Mouse (Mus musculus) lung, postnatal 10 days (tissue): ENCODE results near the gene Wdr43.
"Not testable (repeated sequence)": the region's sequence is repeated elsewhere in the genome, so short reads cannot be mapped to it uniquely, and the experiment has no call there.

ENCODE experiments used
- DNase-seq: peaks from one replicate; pipeline ENCODE4 v3.0.0; 2021

Gene Wdr43

DNA sequence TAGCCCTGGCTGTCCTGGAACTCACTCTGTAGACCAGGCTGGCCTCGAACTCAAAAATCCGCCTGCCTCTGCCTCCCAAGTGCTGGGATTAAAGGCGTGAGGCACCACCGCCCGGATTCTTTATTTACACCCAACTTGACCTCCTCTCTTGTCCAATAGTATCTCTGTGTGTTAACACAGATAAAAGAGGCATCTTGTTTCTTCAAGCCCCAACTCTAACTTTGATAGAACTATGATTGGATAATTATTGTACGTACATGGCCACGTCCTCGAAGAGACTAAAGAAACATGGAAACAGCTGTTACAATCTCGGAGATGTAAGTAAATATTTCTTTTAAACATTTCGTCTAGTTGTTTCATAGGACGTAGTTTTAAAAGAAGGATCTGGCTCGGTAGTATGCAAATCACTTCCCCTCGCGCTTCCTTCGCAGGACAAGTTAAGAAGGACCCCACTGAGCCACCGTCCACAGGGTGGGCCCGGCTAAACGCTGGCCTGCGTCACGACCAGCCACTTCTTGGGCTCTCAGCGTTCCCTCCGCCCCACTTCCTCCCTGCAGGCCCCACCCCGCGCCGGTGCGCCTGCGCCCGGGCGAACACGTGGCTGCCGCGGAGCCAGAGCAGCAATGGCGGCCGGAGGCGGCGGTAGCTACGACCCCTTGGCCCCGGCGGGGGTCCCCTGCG is at the start of gene Wdr43:
Wdr43 (plus strand) TSS at position 258 of the 681 bp plus-strand sequence.
- peak; percentile 98 for DNase-seq

DNA sequence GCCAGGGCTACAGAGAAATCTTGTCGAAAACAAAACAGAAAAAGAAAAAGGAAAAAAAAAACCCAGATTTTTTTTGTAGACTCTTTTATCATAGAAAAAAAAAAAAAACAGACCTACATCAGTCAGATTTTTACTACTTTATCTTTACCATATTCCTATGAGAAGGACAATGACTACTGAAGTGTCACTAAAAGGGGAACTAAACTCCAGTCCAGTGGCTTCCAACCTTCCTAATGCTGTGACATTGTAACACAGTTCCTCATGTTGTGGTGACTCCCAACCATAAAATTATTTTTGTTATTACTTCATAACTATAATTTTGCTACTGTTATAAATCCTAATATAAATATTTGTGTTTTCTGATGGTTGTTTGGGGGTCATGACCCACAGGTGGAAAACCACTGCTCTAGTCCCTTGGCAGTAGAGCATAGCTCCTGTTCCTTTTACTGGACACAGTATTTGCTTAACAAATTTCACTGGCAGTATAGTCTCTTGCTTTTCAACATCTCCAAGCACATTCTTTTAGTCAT is 36.5 kb upstream of the Wdr43 start:
- no peak for DNase-seq

DNA sequence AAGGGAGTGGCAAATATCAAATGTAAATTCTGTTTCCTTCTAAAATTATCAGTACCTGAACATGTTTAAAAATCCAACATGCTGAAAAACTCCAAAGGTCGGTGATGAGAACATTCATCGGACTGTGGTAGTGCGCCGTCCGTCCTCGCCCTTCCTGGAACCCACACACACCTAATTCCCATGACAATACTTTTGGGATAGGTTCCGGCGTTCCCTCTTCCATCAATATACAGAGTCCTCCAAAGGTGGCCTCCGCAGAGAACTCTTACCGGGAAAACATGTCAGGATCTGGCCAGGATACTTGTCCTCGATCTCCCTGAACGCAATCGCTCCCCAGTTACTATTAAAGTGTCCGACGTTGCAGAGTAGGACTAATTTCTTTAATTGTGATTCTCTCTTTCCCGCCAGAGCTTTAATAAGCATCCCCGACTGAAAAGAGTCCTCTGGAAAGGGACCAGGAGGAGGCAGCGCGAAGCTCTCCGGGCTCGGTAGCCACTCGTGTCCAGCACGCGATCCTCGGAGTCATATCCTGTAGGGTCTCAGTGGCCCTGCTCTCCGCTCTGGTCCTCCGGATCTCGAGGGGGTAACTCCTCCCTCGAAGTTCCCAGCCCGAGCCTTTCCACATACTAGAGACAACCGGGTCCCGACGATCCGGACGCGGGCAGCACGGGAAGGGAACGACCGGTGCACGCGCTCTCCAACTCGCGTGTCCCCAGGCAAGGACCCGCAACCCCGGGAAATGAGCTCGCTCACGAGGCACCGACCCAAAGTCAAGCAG is 17.6 kb upstream of the Wdr43 start:
- no peak for DNase-seq

DNA sequence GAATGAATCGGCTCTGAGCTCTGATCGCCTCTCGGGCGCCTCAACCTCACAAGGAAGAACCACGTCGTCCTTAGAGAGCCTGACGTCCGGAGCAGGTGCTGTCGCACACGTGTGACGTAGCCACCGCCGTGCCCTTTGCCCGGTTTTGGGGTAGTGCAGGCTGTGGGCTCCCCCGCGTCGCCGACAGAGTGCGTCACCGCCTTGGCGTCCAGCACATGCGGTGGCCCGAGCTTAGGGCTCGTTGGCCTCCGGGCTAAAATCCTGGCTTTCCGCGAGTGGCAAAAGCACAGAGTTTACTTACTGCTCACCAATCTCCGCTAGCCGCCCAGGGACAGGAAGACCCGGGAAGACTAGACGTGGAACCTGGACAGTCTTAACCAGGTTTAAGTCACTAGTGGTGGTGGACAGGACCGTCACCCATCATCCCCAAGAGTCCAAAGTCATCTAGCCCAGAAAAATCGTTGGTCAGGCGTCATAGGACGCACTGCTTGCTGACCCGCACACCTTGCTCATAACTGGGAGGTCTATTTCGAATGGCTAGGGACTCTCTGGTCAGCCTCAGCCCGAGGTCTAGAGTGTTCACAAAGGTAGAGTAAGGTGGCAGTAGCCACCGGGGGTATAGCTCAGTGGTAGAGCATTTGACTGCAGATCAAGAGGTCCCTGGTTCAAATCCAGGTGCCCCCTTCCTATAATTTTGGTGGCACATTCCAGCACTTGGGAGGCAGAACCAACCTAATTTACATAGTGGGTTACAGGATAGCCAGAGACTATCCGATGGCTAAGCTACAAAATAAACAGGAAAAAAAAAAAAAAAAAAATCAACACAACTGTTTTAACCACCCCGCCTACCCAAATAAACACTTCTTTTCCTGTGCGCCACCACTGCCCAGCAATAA is 16.8 kb upstream of the Wdr43 start:
- DNase-seq = peak; percentile 90

DNA sequence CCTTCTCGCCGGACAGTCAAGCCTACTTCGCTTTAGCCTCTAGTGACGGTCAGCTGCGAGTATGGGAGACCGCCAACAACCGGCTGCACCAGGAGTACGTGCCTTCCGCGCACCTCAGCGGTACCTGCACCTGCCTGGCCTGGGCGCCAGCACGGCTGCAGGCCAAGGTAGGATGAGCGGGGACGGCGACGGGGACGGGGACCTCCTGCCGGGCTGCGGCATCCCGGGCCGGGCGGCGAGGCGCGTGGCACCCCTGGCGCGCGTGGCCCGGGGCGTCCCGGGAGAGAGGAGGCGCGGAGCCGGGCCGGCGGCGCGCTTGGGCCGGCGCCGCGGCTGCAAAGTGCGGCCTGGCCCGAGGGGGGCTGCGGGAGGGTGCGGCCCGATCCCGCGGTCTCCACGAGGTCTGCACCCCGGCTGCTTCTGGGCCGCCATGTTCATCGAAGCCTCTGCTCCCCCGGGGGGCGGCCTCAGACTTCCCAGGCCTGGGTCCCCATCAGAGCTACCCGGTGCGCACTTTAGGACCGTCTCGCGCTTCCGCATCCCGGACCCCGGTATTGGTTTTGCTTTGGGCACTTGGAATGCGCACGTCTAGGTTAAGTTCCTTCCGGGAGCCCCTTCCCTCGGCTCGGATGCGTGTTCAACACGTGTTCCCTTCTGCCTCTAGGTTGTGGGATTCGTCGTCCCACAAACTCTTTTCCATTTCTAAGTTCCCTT is 781 bp downstream of the Wdr43 start:
- DNase-seq = peak; percentile 16

DNA sequence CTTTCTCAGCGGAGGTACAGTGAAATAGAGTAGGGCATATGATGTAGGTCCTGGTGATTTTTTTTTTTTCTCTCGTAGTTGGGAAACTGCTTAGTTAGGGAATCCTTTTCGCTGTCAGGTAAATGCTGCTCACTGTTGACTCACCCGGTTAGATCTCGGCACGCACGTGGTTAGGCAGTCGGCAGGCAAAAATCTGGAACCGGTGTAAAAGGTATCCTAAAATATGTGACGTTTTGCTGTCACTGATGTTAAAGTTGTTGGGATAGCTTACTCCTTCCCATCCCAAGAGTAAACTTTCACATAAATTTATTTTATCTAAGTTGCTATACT is 1.3 kb downstream of the Wdr43 start:
- DNase-seq = no peak

DNA sequence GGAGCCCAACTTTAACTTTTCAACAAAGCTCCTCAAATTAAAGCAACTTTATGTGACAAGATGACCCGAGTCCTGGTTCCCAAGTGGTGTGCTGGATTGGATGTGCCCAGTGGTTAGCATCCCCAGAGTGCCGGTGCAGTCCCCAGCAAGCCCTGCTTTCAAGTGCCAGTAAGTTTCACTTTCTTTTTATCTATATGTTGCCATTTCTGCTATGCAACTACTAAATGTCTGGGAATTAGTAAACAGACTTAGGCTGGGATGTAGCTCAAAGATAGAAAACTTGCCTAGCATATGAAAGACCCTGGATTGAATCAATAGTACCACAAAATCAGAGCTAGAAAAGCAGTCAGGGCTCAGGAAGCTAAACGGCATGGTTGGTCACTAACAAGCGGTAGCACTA is 2.3 kb downstream of the Wdr43 start:
- no peak for DNase-seq

DNA sequence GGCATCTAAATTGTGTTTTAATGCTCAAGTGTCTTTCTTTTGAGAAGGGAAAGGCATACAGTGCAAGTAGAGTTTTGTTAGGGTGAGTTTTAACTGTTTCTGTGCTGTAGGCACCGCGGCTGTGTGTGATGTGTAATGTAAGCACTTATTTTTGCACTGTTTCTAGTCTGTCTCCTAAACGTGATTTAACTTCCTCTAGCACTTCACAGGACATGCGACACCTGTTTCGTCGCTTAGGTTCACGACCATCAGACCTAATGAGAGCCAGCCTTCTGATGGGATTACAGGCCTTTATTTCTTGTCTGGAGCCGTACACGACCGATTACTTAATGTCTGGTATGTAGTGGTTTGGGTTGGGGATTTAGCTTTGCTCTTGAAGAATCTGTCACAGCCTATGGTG is 16.1 kb downstream of the Wdr43 start:
- DNase-seq = no peak

DNA sequence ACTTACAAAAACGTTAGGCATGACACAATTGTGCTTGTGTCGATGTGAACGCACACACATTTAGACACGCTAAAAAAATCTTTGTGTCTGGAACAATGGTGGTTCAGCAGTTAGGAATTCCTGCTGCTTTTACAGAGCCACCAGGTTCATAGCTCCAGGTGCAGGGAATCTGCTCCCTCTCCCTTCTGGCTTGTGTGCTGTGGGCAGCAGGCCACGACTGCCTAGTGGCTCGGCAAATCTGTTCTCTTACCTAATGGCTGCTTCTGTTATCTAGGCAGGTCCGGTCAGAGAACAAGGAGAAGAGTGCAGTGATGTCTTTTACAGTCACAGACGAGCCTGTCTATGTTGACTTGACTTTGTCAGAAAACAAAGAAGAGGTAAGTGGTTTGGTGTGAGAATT is 17.7 kb downstream of the Wdr43 start:
- no peak for DNase-seq

DNA sequence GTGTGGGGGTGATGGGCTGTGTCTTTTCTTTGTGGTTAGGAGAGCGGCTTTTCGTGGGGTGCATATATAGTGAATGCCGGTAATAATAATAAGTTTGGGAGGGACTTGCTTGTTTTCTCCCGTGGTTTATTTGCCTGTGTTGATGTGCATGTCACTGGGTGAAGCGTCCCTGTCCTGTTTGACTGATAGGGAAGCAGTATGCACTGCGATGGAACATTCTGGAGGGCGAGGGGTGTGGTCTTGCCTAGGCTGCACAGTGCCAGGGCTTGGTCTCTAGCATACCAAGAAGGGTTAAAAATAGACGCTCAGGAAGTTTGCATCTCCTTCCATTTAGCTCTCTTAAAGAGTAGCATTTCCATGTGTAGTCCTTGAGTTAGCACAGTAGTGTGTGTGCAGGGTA is 21.1 kb downstream of the Wdr43 start:
- DNase-seq = no peak

DNA sequence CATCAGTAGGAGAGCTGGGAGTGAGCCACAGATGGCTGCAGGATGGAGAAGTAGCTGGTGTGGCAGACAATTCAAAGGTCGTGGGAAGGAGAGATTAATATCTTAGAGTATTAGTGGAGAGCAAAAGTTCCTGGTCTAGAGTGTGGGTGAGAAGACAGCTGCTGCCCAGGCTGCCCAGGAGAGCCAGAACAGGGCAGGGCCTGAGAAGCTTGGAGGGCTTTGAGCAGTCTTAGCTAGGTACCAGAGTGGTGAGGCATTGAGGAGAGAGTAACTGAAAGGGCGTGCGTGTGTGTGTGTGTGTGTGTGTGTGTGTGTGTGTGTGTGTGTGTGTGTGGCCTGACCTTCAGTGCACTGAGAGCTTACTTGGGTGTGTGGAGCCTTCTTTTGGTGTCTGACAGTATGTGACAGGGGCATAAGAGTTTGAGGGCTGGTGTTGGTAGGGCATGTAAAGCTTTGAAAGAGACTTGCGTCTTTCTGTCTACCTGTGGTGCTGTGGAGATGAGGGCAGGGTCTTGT is 22.1 kb downstream of the Wdr43 start:
- DNase-seq = no peak

DNA sequence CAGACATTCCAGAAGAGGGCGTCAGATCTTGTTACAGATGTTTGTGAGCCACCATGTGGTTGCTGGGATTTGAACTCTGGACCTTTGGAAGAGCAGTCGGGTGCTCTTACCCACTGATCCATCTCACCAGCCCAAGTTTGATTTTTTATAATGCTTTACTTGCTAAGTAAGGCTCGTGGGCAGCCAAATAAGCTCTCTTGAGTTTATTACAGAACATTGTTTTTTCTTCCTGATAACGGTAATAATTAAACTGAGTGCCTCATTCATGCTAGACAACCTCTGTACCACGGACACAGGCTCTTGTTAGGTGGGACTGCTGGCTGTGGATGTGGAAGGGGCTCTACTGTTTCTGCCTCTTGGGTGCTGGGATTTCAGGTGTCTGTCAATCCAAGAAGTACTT is 23.4 kb downstream of the Wdr43 start:
- not testable (repeated sequence) for DNase-seq

DNA sequence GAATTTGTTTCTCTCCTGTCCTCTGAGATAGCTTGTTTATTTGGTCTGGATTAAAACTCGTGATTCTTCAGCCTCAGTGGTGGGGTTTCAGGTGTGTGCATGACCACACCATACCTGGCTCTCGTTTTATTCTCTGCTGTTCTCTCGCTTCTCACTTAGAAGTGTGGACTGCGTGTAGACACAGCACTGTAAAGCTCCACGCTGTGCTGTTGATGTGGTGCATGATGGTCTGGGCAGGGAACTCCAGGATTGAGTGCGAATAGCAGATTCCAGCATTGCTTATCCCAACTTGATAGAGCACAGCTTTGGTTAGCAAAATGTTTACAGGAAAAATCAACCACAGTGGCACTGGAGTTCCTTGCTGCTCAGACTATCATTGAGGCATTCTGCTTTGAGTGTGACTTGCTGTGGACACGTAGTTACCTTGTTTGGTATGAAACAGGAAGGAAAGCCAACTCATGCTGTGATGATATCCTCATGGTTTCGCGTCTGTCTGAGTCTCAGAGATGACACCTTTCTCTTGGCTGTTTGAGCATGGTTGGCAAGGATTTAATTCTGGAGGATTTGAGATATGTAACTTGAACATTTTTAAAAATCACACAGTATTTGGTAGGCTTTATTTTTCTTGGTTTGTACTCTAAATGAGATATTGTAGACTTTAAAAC is 24.9 kb downstream of the Wdr43 start:
- no peak for DNase-seq

DNA sequence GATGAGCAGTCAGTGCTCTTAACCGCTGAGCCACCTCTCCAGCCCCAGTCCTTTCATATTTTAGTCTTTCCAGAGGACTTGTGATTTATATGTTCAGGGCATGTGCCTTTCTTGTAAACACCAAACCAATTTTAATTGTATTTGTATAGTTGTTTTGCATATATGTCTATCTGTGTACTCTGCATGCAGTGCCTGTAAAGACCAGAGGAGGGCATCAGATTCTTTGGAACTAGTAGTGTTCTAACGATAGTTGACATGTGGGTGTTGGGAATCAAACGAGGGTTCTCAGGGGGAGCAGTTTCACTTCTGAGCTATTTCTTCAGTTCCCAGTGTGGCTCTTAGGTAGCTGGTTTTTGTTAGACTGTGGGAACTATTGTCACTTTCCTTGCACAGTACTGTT is 26.5 kb downstream of the Wdr43 start:
- DNase-seq = no peak

DNA sequence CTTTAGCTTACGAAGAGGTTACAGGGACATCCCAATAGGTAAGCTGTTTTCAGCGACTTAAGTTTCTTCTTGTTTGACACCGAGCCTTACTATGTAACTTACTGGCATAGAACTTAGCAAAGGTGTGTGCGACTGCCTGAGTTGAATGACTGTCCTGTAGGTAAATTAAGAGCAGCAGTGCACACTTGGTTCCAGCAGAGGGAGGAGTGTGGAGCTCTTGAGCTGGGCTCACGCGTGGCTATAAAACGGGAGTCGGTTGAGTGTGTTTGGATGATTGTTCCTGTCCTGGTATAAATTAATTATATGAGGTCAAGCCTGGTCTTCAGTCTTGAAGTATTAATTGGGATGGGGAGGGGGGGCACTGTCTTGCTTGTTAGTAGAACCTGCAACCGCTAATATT is 34.3 kb downstream of the Wdr43 start:
- DNase-seq = no peak

DNA sequence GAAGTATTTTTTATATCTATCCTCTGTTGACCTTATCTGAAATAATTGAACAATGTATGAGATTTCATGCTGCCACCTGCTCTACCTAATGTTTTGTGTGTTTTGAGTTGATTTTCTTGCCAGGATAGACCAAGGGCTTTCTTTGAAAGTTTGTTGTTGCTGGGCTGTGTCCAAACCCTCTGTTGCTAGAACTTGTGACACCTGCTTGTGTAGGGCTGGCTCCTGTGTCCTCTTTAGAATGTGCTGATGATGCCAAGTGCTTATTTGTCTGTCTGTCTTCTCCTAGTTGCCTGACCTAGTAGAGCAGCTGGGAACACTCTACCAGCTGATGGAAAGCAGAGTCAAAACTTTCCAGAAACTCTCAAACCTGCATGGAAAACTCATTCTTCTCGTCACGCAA is 36.8 kb downstream of the Wdr43 start:
- DNase-seq = no peak

DNA sequence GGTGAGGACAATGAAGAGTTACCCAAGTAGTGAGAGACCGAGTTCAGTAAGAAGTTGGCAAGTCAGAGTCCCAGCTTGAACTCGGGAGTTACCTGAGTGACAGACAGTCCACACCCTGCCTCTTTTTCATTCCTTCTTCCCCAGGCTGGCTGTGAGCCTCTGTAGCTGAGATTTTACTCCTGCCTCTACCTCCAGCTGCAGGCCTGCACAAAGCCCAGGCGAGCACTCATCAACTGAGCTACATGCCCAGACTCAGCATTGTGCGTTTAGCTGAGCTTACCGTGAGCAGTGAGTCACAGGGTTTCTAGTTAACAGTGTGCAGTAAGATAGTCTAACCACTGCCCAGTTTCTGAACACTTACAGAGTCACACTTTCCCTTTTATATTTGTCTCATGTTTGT is 37.2 kb downstream of the Wdr43 start:
- no peak for DNase-seq

DNA sequence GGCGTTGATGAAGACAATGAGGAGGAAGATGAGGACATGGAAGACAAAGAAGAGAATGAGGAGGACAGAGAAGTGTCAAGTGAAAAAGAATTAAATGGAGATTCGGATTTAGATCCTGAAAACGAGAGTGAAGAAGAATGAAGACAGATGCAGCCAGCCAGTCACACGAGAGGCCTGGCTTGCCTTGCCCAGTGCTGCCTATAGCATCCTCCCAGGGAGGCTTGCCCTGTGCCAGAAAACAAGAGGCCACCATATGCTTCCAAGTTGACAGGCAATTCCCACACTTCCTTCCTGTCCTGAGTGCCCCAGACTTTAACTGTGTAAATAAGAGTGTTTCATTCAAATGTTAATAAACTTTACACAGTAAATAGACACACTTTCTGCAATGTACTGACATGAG is 41.8 kb downstream of the Wdr43 start:
- DNase-seq = no peak

DNA sequence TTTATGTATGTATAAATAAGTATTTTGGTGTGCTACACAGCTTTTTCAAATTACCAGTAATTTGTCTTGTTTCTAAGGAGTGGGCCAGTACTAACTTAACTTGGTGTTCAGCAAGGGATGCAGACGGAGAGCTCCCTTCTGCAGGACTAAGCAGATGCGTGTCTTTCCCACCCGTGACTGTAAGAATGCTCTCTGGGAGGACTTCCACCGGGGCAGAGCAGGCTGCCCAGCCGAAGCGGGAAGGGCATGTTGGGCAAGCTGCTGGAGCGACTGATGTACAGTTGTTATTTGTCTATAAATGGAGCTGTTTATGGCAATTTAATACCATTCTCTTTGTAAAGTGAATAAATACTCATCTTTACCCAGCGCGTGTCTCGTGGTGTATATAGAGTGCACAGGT is 43.0 kb downstream of the Wdr43 start:
- no peak for DNase-seq

DNA sequence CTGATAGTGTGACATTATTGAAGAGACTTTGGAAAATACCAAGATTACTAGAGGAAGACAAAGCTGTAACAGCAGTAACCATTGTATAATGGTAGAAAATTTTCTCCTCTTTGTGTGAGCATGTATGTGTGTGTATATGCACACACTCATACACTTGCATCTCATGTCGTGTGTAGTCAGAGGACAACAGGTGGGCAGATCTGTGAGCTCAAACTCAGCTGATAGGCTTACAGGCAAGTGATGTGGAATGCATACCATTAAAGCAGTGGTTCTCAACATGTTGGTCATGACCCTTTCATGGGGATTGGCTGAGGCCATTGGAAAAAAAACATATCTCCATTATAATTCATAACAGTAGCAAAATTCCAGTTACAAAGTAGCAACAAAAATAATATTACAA is 44.7 kb downstream of the Wdr43 start:
- DNase-seq = no peak

DNA sequence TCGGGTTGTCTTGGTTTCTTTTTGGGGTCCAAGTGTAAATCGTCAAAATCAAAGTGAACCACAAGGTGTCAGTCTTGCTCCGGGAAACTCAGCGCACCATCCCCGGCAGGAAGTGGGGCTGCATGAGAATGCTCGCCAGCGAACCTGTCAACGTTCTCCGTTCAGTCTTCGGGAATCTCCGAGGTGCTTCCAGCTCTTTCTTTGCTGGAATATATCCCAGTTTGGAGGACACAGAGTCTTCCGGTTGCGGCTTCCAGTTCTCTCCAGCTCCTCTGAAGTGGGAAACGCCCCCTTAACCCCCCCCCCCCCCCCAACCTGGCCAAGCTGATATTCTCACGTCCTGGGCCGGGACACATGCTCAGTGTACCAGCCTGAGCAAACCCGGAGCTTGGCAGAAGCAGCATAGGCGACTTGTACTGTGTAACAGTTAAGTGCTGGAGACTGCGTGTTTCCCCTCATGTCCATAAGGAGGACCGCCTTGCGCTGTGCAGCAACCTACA is 47.1 kb downstream of the Wdr43 start:
- peak; percentile 83 for DNase-seq

DNA sequence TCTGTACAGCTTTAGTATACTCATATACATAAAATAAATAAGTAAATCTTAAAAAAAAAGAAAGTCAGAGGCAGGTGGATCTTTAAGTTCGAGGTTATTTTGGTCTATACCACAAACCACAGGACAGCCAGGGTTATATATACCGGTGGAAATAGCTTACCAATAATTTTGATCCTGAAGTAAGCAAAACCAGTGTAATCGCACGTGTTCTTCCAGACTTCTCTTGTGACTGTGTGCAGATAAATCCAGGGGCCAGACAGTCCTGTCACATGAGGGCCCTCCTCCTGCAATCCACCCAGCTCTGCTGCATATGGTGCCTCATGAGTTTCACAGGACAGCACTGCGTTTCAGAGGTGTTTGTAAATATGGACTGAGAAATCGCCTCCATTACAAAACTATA is 47.8 kb downstream of the Wdr43 start:
- DNase-seq = no peak
